Mouse (Mus musculus): ENCODE measurements around the gene Fbxw5.
A peak's percentile ranks its signal among the peaks of the same experiment; 100 is the strongest.

Fbxw5 gene

DNA sequence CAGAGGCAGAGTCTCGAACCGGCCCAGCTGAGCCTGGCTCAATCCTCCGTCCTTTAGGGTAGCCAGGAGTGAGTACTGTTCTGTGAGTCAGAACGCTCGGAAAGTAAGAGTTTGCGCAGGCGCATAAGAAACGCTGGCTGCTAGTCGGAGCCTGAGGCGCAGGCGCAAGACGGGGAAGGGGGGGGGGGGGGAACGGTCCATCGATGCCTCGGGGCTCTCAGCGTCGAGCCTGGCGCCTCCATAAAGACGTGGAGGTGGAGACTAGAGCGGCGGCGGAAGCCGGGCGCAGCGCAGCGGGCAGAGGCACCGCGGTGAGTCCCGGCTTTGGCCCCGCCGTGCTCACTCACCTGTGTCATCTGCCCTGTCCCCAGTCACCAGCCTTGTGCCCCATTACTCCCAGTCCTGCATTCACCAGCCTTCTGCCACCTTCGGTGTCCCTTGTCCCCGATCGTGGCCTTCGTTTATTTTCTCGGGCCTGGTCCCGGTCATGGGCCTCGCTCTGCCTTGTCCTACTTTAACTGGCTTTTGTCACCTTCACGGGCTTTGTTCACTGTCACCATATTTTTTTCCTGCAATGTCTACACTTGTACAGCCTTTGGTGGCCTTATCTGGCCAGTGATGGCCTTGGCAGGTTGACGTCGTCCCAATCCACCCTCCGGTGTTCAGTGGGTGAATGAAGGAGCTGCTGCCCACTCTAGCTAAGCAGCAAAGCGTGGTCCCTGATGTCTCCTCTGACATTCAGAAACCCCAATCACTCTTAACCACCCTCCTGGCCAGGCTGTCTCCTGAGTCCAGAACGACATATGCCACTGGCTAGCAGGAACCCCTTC is at the start of gene Fbxw5:
Gene Fbxw5 (plus strand): TSS at position 175 of the 830 bp plus-strand sequence.
- peak; percentile 89 for DNase-seq (ENCODE audit: low read depth)

DNA sequence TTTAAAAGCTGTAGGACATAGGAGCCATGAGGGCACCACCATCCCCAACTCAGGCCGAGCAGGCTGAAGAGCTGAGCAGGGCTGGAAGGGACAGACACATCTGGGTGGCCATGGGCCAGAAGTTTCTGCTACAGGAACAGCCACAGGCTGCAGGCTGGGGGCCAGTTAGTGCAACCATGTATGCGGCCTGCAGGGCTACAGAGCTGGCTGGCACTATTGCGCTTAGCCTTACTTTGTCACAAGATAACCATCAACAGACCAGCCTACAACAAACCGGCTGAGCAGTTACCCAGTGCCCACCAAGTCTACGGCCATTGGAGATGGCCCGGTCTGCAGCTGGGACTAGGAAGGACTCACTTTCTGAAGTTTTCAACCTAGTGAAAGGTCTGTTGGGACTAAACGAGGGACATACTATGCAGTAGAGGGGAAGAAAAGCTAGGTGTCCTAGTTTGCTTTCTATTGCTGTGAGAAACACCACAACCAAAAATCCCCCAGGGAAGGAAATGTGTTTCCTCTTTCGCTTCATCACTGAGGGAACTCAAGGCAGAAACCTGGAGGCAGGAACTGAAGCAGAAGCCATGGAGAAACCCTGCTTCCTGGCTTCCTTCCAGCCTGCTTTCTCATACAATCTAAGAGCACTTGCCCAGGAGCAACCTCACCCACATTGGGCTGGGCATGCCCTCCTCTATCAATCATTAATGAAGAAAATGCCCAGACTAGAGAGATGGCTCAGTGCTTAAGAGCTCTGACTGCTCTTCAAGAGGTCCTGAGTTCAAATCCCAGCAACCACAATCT is 49.5 kb upstream of the Fbxw5 start:
- DNase-seq (ENCODE audit: low read depth), result no peak

DNA sequence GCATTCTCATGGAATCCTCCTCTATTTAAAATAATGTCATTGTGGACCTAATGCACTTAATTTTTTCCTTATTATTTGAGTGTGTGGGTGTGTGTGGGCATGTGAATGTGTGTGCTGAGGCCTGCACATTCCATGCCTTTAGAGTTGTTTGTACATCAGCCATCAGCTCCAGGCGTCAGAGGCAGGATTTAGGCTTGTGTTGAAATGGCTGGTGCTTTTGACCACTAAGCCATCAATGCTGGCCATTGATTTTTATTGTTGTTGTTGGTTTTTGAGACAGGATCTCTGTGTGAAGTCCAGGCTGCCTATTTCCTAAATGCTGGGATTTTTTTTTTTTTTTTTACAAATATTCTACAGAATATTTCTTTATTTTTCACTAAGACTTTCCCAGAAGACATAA is 47.6 kb upstream of the Fbxw5 start:
- DNase-seq (ENCODE audit: low read depth), result no peak

DNA sequence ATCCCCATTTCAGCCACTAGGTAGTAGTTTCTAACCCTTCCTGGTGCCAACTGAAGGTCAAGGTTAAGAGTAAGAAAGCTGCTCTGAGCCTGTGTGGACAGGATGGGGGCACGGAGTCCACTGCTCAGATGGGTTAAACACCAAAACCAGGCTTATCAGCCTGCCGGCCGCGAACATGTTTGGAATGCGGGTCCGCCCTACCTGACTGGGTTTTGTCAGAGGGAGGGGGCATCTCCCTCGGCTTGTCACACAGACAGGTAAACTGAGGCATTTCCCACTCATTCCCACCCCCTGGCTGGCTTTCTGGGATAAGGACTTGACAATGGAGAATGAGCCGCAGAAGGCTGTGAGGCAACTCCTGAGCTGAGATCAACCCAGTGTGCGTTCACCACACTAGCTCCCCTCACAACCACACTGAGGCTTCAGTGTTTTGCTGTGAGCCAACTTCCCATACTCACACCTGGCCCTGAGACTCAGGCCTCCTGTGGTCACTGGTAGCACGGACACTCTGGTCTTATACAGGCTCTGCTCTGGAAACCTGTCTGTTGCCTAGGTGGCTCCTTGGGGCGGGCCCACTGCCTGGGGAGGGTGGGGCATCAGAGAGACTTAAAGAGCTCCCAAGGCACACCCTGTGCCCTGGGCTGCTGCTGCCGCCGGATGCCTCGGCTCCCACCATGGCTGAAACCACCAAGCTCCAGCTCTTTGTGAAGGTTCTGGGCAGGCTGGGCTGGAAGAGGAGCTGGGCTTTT is 44.2 kb upstream of the Fbxw5 start, which contains the start of gene Clic3:
Gene Clic3 (plus strand): TSS at position 634 of the 749 bp plus-strand sequence.
- DNase-seq (ENCODE audit: low read depth), result no peak

DNA sequence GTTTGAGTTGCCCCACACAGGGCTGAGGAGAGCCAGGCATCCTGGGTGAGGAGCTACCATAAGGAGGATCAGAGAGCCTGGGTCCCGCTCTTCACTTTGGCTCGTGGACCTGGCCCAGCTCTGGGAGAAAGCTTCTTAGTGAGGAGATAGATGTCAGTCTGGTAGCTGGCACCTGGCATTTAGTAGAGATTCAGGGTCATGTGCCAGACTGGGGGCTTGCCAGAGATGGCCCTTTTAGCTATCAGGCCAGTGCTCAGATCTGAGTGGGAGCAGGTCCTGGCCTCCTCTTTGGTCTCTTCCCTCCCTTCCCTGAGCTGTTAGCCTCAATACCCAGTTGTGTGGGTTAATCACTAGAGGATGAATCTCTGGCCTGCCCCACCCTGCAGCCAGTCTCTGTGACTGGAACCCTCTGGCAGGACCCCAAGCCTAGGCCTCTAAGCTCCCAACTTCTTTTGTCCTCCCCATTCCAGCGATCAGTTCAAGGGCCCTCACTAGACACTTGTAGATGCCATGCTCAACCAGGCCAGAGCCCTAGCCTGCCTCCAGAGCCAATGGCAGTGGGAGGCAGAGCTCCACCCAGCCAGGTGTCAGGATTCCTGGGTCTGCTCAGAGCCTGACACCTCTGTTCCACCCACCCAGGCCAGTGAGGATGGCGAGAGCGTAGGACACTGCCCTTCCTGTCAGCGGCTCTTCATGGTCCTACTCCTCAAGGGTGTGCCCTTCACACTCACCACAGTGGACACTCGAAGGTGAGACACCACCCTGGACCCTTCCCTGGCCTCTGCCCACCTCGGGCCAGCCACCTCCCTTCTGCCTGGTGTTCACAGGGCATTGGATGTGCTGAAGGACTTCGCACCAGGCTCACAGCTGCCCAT is 43.3 kb upstream of the Fbxw5 start:
- no peak for DNase-seq (ENCODE audit: low read depth)

DNA sequence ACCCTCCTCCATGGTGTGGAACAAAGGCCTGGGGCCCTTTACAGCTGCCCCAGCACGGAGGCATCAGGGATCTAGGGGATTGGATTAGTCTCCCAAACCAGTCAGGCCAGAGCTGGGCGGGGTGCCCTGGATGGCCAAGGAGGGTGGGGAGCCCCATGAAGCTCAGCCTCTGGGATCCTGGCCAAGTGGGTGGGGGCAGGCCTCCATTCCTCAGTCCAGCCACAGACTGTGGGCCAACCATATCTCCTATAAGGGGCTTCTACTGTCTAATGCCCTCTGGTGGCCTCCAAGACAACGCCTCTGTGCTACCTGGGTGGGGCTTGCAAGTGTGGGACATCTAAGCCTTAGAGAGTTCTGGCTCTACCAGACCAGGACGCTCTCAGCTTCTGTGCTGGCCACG is 41.6 kb upstream of the Fbxw5 start:
- DNase-seq (ENCODE audit: low read depth), result no peak

DNA sequence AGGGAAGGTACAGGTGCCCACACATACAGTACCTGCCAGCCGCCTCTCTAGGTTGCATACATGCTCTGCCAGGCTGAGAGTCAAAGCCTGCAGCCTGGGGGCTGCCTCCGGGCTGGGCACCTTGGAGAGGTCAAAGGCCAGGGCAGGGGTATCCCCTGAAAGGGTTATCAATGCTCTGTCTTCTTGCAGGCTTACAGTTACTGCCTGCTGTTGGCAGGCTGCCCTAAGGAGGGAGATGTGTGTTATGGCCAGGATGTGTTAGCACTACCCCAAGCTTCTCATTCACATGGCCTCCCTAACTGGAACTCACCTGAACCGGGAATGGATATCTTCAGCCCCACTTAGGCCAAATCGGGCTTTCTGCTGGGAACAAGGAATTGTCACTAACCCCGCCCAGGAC is 40.4 kb upstream of the Fbxw5 start:
- DNase-seq (ENCODE audit: low read depth), result no peak

DNA sequence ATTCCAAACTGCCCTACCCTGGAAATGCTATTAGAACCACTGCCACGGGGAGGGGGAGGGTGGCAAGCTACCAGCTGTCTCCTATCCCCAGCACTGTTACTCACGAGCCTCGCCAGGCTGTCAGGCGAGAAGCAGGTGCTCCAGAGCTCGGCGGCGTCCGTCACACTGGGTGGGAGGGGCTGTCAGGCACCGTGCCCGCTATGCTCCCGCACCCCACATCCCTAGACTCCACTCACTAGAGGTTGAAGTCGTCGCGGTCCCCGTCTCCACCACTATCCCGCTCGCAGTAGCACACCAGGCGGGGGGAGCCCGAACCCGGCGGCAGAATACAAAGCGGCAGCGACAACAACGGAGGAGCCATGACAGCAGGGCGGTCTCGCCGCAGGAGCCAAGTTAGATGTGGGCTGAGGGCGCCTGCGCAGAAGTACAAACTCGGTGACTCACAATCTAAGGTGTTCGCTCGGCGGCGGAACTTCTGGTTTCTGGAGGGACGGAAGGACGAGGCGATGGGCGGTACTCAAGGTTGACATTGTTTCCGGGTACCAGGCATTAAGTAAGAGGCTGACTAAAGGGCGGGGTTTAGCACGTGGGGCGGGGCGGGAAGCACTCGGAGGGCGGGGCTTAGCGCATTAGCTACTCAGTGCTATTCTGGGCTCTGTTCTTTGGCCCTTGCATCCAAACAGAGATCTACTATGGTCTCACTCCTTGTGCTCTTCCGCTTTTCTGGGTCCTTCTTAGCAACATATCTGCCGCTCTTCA is 39.8 kb upstream of the Fbxw5 start, which contains the start of gene Paxx:
Gene Paxx (minus strand): TSS at position 544 of the 759 bp plus-strand sequence.
- DNase-seq (ENCODE audit: low read depth), result peak; percentile 98

DNA sequence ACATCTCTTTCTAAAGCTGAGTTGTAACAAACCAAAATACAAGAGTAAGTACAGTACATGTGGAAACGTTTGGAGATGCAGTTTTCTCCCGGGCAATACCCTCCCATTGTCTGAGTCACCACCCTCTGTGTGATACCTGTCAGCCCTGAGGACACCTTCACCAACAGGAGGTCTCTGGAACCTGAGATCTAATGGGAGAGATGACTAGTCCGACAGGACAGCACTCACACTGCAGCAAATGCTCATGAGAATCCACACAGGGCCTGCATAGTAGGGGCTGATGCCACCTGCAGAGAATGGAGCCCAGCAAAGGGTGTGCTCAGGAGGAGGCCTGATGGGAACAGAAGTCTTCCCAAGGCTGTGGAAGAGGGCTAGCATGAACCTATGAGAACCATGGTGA is 39.1 kb upstream of the Fbxw5 start:
- DNase-seq (ENCODE audit: low read depth), result no peak

DNA sequence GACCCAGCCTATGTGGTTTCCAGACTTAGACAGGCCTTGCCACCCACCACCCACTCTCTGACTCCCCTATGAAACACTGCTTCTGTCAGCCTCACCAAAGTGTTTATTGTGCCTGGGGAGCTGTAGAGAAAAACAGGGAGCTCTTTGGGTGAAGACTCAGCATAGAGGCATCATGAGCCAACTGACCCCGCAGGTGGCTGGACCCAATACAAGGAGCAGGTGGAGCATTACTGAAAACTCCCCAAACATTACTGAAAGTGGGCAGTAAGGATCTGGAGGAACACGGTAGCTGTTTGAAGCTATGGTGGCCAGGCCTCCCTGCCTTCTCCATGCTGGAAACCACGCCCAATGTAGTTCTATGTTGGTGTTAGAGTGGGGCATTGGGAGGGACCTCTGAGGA is 36.9 kb upstream of the Fbxw5 start:
- no peak for DNase-seq (ENCODE audit: low read depth)

DNA sequence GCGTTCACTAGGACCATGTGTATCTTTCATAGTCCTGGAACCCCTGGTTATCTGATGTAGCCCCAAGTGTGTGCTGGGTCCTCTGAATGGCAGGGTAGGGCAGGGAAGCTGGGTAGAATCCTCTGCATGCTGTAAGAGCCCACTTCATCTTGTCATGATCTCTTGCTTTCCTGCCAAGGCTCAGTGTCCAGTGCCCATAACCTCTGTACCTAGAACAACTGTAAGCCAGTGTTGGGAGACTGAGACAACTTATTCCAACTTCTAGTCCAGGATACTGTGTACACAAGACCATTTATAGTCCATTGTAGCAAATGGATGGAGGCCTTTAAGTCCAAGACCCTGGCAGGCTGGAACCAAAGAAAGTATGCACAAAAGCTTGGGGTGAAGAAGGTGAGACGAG is 35.3 kb upstream of the Fbxw5 start:
- no peak for DNase-seq (ENCODE audit: low read depth)

DNA sequence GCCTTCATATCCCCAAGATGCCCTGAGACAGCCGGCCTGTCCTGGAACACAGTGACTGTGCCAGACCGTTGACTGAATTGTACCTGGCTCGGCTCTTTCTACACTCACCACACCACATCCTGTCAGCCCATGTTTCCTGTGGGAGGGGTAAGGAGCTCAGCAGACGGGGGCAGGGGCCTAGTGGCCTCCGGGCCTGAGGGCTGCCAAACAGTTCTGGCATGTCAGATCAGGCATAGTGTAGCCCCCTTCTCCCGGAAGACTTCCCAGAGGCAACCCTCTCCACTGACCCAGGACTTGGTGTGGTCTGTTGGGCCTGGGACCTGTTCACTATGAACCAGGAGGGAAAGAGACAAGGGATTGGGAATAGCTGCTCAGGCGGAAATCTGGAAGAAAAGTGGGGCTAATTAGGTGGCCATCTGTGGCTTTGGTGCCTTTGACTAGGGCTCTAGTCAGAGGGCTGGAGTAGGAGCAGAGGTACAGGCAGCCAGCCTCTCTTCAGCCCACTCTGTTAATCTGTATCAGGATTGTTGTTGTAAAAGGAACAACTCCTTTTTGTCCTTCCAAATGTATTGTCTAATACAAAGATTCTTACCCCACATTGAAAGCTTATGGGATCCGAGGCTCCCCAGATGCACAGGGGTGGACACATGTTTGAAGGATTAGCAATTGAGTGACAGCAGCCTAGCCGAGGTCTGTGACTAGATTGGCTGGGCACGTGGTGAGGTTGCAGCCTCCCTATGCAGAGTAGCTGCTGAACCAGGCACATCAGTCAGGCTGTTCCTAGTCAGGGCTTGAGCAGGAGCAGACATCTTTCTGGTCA is 34.5 kb upstream of the Fbxw5 start:
- no peak for DNase-seq (ENCODE audit: low read depth)

DNA sequence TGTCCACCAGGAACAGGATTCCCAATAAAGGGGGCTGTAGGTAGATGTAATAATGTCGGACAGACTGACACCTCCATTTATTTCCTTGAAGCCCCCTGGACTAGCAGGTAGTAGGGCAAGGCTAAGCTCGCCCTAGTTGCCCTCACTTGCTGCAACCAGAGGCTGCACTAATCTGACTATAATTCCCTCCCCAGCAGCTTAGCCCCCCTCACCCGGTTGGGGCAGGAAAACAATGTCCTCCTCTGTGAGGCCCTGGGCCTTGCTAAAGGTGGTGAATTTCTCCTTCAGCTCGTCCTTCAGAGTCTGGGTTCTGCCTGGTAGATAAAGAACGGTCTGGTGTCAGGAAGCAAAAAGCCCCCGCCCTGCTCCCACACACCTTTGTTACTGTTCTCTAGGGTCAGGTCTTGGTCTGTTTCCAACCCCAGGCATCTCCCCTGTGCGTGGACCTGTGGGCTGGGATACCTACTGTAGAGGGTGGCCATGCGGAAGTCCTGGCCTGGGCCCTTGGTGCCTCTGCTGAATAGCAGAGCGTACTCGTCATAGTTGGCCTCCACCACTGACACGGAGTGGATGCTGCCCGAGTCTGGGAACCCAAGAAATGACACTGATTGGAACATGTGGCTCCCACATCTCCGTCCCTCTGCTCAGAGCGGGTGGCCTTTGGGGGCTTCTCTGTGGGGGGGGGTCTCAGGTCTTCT is 32.8 kb upstream of the Fbxw5 start:
- DNase-seq (ENCODE audit: low read depth), result no peak

DNA sequence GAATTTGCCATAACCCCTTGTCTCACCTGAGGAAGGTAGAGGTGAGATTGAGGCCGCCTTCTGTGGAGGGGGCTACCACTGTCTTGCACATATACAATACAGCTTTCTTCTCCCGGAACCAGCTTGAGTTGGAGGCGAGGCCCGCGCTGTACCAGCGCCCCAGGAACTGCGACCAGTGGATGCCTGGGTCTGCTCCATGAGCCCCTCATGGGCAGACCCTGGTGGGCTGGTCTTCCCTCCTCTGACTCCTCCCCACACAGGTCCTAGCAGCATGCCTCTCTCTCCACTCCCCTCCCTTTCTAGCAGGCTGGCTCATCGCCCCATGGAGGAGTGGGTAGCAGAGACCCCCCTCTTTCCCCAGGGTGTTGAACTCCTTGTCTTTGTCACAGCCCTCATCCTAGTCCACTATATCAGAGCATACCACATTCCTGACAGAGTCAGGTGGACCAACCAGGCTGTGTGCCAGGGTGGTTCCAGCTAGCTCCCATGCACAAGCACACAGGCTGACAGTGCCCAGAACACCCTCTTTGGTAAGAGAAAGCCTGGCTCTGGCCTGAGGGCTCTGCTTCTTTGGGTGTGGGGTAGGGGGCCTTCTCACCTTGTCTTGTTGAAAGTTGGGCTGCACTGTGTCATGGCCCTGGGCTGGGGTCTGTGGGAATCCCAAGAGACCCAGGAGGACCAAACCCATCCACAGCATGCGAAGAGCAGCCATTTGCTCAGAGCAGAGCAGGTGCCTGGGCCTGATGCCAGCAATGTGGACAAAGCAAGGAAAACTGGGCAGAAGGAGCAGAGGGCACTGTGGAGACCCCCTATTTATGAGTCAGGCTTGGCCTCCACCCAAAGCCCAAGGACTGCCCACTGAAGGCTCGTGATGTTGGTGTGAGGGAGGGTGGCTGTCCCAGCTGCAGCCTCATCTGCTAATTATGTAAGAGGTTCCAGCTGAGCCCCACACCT is 31.3 kb upstream of the Fbxw5 start:
- DNase-seq (ENCODE audit: low read depth), result no peak

DNA sequence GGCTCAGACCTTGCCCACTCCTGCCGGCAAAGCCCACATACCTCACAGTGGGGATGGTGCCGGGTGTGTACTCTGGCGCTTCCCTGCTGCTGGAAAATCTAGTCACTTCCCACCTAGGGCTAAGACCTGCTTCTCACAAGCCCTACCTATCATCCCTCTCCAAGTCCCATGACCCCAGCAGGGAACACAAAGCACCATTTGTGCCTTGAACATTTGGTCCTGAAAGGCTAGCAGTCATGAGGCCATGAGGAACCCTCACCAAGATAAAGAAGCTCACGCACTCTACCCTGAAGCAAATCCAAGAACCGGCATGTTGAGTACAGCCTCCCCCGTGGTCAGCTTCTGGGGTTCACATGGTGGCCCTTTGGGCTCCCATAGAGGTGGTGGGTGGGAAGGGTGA is 30.6 kb upstream of the Fbxw5 start, which contains the start of gene Ptgds:
Gene Ptgds (minus strand): TSS at position 78 of the 400 bp plus-strand sequence.
- DNase-seq (ENCODE audit: low read depth), result no peak

DNA sequence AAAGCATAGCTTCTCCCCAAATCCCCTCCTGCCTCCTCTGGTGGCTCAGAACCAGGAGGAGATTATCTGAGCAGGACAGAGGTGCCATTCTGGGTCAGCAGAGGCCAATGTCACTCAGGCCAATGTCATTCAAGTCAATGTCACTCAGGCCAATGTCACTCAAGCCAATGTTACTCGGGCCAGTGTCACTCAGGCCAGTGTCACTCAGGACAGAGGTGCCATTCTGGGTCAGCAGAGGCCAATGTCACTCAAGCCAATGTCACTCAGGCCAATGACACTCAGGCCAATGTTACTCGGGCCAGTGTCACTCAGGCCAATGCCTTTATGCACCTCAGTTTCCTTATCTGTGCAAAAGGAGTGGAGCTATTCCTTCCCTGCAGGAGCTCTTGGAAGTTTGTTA is 28.0 kb upstream of the Fbxw5 start:
- no peak for DNase-seq (ENCODE audit: low read depth)

DNA sequence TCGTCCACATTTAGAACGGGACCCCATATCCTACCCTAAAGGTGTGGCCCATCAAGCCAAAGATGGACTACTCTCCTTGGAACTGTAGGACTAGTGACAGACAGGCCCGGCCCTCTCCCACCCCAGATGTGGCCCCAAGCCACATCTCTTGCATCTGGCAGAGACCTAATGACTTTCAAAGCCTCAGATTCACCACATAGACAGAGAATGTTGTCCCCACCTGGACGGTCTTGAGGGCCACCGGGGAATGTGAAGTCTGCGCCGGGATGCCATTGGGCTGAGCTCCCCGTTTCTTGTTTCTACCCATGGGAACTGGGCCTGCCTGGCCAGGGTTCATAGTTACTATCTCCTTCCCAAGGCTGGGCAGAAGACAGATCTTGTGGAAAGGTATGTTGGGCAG is 23.0 kb upstream of the Fbxw5 start:
- no peak for DNase-seq (ENCODE audit: low read depth)

Data from c-Kit-positive CD71-positive TER-119-negative erythroid progenitor cells, embryonic 14.5 days (primary cell).